Mouse (Mus musculus): ENCODE results near the gene Lrig3.

GRCm38 (mm10) chr10:125988037-125988436 lies 22.1 kb downstream of the Lrig3 start:
- no peak for TF ChIP-seq GATA1 (IDR thresholded peaks at IDR 0.05; ENCODE audit: low read length)
- no peak for TF ChIP-seq TAL1 (IDR thresholded peaks at IDR 0.05; ENCODE audit: low read length)
